Mouse (Mus musculus): ENCODE results near the gene Ttc8.

Gene Ttc8

GRCm38 (mm10) chr12:99028665-99029064 lies 108.3 kb downstream of the Ttc8 start:
- DNase-seq (ENCODE audit: low spot score in 2 of 2) = no peak

- DNase-seq (ENCODE audit: low spot score in 2 of 2) = no peak
Measured at GRCm38 (mm10) chr12:99030022-99030421, 109.6 kb downstream of the Ttc8 start.

Measured in heart, adult 9 months (tissue).